Mouse (Mus musculus): ENCODE measurements around the gene Lrrk1. TPM values are rescaled to one million over a fixed set of nuclear protein-coding genes. Genes with fewer than 3 reads are reported as not detected.
A peak's percentile ranks its signal among the peaks of the same experiment; 100 is the strongest.

Lrrk1 gene
- polyA plus RNA-seq, 1 experiment from 2014 or later, result 12.4 TPM

DNA sequence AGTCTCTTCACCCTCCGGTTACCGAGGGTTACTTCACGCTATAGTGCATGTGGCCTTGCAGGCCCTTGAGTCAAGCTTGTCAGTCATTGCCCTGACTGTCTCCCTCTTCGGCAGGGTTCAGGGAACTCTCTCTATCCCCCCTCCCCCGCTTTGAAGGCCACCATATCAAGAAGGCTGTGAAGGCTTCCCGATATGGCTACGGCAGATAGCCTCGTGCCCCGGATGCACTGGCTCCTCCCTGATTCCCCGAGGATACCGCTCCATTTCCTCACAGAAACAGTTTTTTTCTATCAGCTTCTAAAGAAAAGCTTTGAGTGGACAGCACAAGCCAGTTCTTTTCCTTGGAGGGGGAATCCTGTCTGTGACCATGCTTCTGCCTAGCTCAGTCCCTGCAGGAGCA lies 17.4 kb upstream of the Lrrk1 start:
- Histone ChIP-seq H3K4me3 (no peak overlapping the region), H3K9me3 (no peaks in the 10 kb centered on the region), H3K4me1 (peaks cover 8% of the 10 kb centered on the region), H3K36me3 (no peaks in the 10 kb centered on the region), H3K27ac (no peak overlapping the region), H3K4me2 (replicated peaks) (no peak overlapping the region), H3K27me3 (no peaks in the 10 kb centered on the region), H3K9ac (no peak overlapping the region)
- ATAC-seq (ENCODE audit: insufficient number of reproducible peaks, insufficient read depth, low FRiP score, low TSS enrichment), result no peak
- 60% methylated on average over 11 of the region's 11 CpGs for WGBS

DNA sequence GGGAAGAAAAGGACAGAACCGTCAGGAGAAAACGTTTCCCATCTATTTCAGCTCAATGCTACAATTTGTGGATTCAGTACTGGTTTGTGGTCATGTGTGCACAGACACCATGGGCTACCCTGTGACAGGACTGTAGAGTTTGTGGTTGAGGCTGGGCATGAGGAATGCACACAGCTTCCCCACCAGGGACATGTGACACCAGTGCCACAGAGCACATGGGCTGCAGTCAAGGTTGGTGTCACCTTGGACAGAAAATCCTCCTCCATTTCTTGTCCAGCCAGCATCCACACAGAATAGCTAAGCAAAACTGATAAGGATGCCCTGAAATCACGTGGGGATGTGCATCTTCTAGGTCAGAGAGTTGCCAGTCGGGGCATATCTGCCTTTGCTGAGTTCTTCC lies 16.7 kb upstream of the Lrrk1 start:
- H3K4me1 ChIP-seq, result peaks cover 11% of the 10 kb centered on the region
- no peaks in the 10 kb centered on the region for H3K9me3 ChIP-seq
- H3K36me3 ChIP-seq, result no peaks in the 10 kb centered on the region
- H3K4me3 ChIP-seq, result no peak overlapping the region
- H3K9ac ChIP-seq, result no peak overlapping the region
- H3K27ac ChIP-seq, result no peak overlapping the region
- H3K27me3 ChIP-seq, result no peaks in the 10 kb centered on the region
- no peak for ATAC-seq (ENCODE audit: insufficient number of reproducible peaks, insufficient read depth, low FRiP score, low TSS enrichment)
- H3K4me2 ChIP-seq (replicated peaks), result no peak overlapping the region
- 75% methylated on average over 4 of the region's 4 CpGs for WGBS

DNA sequence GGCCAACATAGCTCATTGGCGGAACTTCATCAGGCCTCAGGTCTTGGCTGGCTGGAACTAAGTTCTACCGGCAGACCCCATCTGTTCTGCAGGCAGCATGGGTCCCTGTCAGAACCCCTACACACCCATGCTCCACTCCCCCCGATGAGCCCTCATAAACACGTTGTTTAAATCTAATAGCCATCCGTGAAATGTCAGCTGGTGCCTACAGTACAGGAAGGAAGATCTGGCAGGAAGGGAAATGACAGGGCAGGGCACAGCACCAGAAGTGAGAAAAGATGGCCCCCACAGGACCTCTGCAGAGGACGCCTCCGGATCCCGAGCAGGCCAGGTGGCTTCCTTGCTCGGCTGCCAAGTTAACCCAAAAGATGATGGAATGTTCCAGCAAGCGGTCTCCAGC lies 16.0 kb upstream of the Lrrk1 start:
- no peak overlapping the region for H3K27ac ChIP-seq
- no peak for ATAC-seq (ENCODE audit: insufficient number of reproducible peaks, insufficient read depth, low FRiP score, low TSS enrichment)
- H3K36me3 ChIP-seq, result no peaks in the 10 kb centered on the region
- H3K4me1 ChIP-seq, result peaks cover 13% of the 10 kb centered on the region
- H3K27me3 ChIP-seq, result no peaks in the 10 kb centered on the region
- no peak overlapping the region for H3K4me2 ChIP-seq (replicated peaks)
- H3K9ac ChIP-seq, result no peak overlapping the region
- 54% methylated on average over 10 of the region's 10 CpGs for WGBS
- H3K4me3 ChIP-seq, result no peak overlapping the region
- no peaks in the 10 kb centered on the region for H3K9me3 ChIP-seq

DNA sequence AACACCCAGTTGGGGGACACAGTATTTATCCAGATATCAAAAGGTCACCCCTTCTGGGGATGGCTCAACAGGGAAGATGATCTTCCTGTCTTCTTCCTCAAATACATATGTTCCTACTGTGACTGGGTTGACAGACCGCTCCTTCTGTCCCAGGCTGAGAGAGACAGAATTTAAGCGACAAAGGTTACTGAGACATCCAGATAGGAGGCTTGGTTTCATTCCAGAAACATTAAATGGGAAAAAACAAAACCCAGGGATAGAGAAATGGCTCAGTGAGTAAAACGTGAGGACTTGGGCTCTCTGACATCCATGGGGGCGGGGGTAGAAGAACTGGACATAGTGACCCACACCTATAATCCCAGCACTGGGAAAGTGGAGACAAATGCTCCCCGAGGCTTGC lies 14.7 kb upstream of the Lrrk1 start:
- H3K4me1 ChIP-seq, result peaks cover 13% of the 10 kb centered on the region
- no peak overlapping the region for H3K4me2 ChIP-seq (replicated peaks)
- H3K27me3 ChIP-seq, result no peaks in the 10 kb centered on the region
- H3K9ac ChIP-seq, result no peak overlapping the region
- no peaks in the 10 kb centered on the region for H3K9me3 ChIP-seq
- WGBS, result 83% methylated on average over 5 of the region's 5 CpGs
- no peak overlapping the region for H3K4me3 ChIP-seq
- ATAC-seq (ENCODE audit: insufficient number of reproducible peaks, insufficient read depth, low FRiP score, low TSS enrichment), result no peak
- H3K27ac ChIP-seq, result no peak overlapping the region
- H3K36me3 ChIP-seq, result no peaks in the 10 kb centered on the region

DNA sequence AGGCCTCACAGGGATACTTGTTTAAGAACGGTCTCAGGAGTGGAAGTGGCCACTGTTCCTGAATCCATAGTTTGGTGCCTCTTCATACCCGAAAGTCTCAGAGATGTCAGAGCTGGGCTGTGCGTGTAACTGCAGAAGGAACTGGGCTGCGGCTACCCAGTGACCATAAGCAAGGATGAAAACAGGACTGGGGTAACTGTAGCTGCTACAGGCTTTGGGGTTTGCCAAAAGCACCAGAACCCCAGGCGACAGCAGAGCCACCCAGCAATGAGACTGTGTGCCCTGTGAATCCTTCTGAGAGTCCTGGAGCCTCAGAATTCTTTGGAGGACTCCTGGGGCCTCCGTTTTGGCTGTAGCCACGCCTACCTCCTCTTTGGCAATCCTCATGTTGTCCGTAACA lies 13.5 kb upstream of the Lrrk1 start:
- ATAC-seq (ENCODE audit: insufficient number of reproducible peaks, insufficient read depth, low FRiP score, low TSS enrichment), result no peak
- no peak overlapping the region for H3K4me3 ChIP-seq
- H3K9ac ChIP-seq, result no peak overlapping the region
- no peaks in the 10 kb centered on the region for H3K27me3 ChIP-seq
- H3K36me3 ChIP-seq, result no peaks in the 10 kb centered on the region
- no peak overlapping the region for H3K4me2 ChIP-seq (replicated peaks)
- WGBS, result 64% methylated on average over 8 of the region's 8 CpGs
- no peak overlapping the region for H3K27ac ChIP-seq
- peaks cover 13% of the 10 kb centered on the region for H3K4me1 ChIP-seq
- no peaks in the 10 kb centered on the region for H3K9me3 ChIP-seq

DNA sequence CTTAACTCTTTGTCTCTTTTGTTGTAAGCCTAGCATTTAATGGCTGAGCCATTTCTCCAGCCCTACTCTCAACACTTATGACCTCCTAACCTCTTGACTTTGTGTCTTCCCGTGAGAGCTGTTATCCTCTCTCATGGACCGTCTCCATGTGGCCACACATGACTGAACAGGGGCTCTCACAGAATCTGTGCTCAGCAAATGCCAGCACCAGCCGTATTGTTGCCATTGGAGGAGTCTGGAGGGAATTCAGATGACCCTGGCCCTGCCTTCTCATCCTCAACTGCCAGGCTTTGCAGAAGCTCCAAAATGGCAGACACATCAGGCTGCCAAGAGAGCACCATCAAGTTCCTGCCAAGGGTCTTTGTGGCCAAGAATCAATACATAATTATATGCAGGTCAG lies 9.1 kb upstream of the Lrrk1 start:
- no peak overlapping the region for H3K9ac ChIP-seq
- no peak overlapping the region for H3K4me3 ChIP-seq
- no peaks in the 10 kb centered on the region for H3K27me3 ChIP-seq
- no peak overlapping the region for H3K27ac ChIP-seq
- H3K36me3 ChIP-seq, result no peaks in the 10 kb centered on the region
- no peaks in the 10 kb centered on the region for H3K9me3 ChIP-seq
- H3K4me2 ChIP-seq (replicated peaks), result no peak overlapping the region
- 67% methylated on average over 3 of the region's 3 CpGs for WGBS
- no peak for ATAC-seq (ENCODE audit: insufficient number of reproducible peaks, insufficient read depth, low FRiP score, low TSS enrichment)
- H3K4me1 ChIP-seq, result peaks cover 5% of the 10 kb centered on the region; the same call in 1 of the 2 replicates

DNA sequence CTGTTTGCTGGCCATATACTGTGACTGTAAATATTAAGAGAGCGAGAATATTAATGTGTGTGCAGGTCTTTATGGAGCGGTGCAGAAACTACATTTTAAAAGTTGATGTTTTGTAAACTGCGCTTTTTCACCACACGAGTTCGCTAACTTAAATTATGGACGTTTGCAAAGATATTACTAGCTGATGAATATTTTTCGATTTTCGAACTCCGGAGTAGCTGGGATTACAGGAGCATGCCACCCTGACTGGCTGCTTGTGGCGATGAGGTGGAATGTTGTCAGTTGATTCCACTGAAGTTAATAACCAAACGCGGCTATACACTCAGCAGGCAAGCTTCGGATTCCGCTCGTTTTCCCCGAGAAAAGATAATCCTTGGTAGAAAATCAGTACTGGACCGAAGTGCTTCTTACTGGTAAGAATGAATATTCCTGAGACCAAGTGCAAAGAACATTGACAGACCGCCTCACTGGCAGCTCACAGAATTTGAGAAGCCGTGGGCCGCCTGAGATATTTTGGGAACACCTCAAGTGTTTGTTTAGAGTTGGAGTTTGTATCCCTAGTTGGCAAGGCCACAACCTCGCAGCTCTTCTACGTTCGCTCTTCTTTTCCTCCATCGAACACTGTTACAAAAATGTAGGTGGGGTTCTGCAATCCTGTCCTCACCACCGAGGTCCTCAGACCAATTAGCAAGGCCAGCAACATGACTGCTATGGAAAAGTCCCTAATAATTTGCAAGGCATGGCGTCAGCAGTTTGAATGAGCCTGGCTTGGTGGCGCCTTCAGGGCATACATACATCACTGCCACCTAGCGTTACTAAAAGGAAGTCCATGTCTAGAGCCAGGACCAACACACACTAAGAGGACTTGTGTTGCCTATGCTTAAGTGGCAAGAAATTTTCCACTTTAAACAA lies 727 bp upstream of the Lrrk1 start:
- WGBS, result 12% methylated on average over 28 of the region's 28 CpGs
- H3K4me1 ChIP-seq, result no peaks in the 10 kb centered on the region
- peak overlapping the region; percentile 81; the same call in 1 of the 2 replicates for H3K9ac ChIP-seq
- H3K27ac ChIP-seq, result no peak overlapping the region
- H3K36me3 ChIP-seq, result no peaks in the 10 kb centered on the region
- H3K4me2 ChIP-seq (replicated peaks), result peak overlapping the region; percentile 73
- no peaks in the 10 kb centered on the region for H3K27me3 ChIP-seq
- H3K9me3 ChIP-seq, result no peaks in the 10 kb centered on the region
- H3K4me3 ChIP-seq, result peak overlapping the region; percentile 66
- no peak for ATAC-seq (ENCODE audit: insufficient number of reproducible peaks, insufficient read depth, low FRiP score, low TSS enrichment)

DNA sequence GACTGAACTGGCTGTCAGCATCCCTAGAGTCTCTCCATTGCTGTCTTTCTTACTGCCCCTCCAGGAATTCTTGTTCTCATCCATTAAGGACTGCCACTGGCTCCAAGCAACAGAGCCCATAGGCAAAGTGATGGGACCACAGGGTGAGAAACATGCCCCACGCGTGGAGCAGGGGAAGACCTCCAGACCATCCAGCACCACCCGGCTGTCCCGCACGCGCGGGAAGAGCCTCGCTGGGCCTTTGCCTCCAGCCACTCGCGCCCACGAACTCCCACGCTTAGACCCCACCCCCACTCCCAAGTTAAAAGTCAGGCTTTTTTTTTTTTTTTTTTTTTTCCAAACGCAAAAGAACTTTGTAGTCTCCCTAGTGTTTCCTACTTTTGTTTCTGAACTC lies 734 bp downstream of the Lrrk1 start:
- no peaks in the 10 kb centered on the region for H3K36me3 ChIP-seq
- no peaks in the 10 kb centered on the region for H3K9me3 ChIP-seq
- H3K27me3 ChIP-seq, result no peaks in the 10 kb centered on the region
- H3K4me1 ChIP-seq, result no peaks in the 10 kb centered on the region
- peak overlapping the region; percentile 81 for H3K9ac ChIP-seq
- peak overlapping the region; percentile 66 for H3K4me3 ChIP-seq
- H3K4me2 ChIP-seq (replicated peaks), result peak overlapping the region; percentile 73
- under 1% methylated on average over 13 of the region's 13 CpGs for WGBS
- 0 out of 2 replicates have a peak, but pooled peaks have one; percentile 18 for ATAC-seq (ENCODE audit: insufficient number of reproducible peaks, insufficient read depth, low FRiP score, low TSS enrichment)
- no peak overlapping the region for H3K27ac ChIP-seq

DNA sequence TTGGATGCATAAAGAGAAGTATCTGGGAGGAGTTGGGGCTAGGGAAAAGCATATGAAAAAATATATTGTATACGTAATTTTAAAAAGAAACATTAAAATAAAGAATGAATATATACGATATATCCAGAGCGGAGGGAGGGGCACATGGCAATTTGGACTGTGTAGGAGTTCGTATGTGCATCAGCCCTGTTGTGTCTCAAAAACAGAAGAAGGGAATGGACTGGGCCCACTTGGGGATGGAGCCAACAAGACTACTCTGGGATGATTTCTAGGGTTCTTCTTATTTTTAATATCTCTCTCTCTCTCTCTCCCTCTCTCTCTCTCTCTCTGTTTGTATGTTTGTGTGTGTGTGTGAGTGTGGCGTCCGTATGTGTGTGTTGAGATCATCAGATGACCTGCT lies 1.7 kb downstream of the Lrrk1 start:
- no peak for ATAC-seq (ENCODE audit: insufficient number of reproducible peaks, insufficient read depth, low FRiP score, low TSS enrichment)
- 96% methylated on average over 6 of the region's 6 CpGs for WGBS
- H3K27me3 ChIP-seq, result no peaks in the 10 kb centered on the region
- no peaks in the 10 kb centered on the region for H3K4me1 ChIP-seq
- no peaks in the 10 kb centered on the region for H3K36me3 ChIP-seq
- H3K9me3 ChIP-seq, result no peaks in the 10 kb centered on the region
- H3K4me2 ChIP-seq (replicated peaks), result no peak overlapping the region
- H3K4me3 ChIP-seq, result no peak overlapping the region
- no peak overlapping the region for H3K9ac ChIP-seq
- no peak overlapping the region for H3K27ac ChIP-seq

DNA sequence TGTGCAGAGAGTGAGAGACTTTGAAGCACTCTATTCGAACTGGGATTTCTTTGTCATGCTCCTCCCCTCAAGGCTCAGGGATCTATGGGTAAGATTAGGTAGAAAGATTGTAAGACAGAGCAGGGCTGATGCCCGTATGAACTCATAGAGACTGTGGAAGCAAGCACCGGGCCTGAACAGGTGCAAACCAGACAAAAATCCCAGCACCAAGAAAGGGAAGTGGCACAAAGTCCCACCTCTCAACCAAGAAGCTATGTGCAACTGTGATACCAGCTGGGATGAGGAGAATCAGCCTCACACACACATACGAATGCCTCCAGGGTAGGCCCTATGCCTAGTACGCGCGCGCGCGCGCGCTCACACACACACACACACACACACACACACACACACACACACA lies 2.3 kb downstream of the Lrrk1 start:
- Histone ChIP-seq H3K4me2 (replicated peaks) (no peak overlapping the region), H3K9ac (no peak overlapping the region), H3K36me3 (no peaks in the 10 kb centered on the region), H3K27me3 (no peaks in the 10 kb centered on the region), H3K4me3 (no peak overlapping the region), H3K9me3 (no peaks in the 10 kb centered on the region), H3K27ac (no peak overlapping the region), H3K4me1 (no peaks in the 10 kb centered on the region)
- no peak for ATAC-seq (ENCODE audit: insufficient number of reproducible peaks, insufficient read depth, low FRiP score, low TSS enrichment)
- 84% methylated on average over 4 of the region's 12 CpGs for WGBS

DNA sequence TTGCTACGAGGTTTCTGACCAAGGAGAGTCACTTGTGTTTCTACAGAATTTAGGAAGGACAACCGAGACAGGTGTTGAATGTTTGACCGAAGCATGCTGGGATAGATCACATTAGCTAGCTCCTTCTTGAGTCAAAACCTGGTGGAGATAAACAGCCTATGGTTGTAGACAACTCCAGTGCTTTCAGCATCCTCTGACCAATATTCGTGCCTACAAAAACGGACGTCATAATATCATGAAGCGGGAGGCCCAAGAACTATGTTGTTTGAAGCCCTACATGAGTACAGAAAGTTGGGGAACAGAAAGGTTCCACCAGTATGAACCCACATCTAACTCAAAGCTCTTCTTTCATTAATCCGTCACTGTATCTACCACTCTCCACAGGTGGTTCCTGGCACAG lies 3.3 kb downstream of the Lrrk1 start:
- Histone ChIP-seq H3K27ac (no peak overlapping the region), H3K27me3 (no peaks in the 10 kb centered on the region), H3K4me1 (no peaks in the 10 kb centered on the region), H3K36me3 (0 out of 2 replicates have a peak, but pooled peaks cover 4% of the 10 kb centered on the region), H3K9ac (no peak overlapping the region), H3K4me2 (replicated peaks) (no peak overlapping the region), H3K9me3 (no peaks in the 10 kb centered on the region), H3K4me3 (no peak overlapping the region)
- 94% methylated on average over 8 of the region's 8 CpGs for WGBS
- ATAC-seq (ENCODE audit: insufficient number of reproducible peaks, insufficient read depth, low FRiP score, low TSS enrichment), result no peak

DNA sequence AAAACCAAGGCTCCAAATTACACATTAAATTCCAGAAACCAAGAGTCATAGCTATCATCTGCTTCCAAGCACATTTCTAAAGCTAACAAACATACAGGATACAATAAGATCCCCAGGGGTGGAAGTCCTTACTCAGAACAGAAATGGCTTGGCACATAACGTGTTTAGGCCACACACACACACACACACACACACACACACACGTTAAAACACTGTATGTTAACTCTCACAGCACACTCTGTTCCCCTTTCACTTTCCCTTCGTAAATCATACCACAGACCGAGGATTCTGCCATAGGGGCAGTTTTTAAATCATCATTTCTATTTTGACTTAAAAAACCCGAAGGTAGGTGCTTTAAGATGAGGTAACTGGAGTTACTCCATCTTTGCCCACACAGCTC lies 3.9 kb downstream of the Lrrk1 start:
- Histone ChIP-seq H3K36me3 (0 out of 2 replicates have a peak, but pooled peaks cover 4% of the 10 kb centered on the region), H3K4me1 (no peaks in the 10 kb centered on the region), H3K27ac (no peak overlapping the region), H3K4me3 (no peak overlapping the region), H3K9ac (no peak overlapping the region), H3K27me3 (no peaks in the 10 kb centered on the region), H3K9me3 (no peaks in the 10 kb centered on the region), H3K4me2 (replicated peaks) (no peak overlapping the region)
- WGBS, result 67% methylated on average over 5 of the region's 5 CpGs
- no peak for ATAC-seq (ENCODE audit: insufficient number of reproducible peaks, insufficient read depth, low FRiP score, low TSS enrichment)

Measured in embryonic facial prominence, embryonic 12.5 days (tissue).